29 mouse cellular contexts compared by ENCODE assay signal in the genomic region with DNA sequence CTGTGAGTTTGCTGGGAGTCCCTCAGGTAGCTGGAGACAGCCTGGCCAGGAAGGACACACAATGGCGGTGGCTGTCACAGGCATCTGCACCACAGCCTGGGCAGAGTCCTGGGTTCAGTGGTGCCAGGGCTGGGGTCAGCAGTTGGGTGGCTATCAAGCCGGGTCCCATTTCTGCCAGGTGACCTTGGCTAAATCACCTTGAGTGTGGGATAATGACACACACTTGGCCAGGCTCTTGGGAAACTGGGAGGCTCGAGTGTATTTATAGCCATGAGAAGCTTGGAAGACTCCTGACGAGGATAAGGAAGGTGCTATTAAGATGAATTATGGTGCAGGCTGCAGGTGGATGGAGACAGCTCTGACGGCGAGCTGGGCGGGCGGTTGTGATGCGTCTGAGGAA. TPM values are rescaled to one million over a fixed set of nuclear protein-coding genes. Genes with fewer than 3 reads are reported as not detected.
DNase-seq lines count a peak whose midpoint lies in the region; ATAC-seq and TF ChIP-seq lines count a peak whose summit lies in the region.
"Had no signal": no experiment of that assay in that cellular context is flagged by ENCODE, and none has a peak within 500 bp of the region (broad histone marks: within the 10 kb centered on the region; RNA-seq: fewer than 3 reads in every experiment).

No protein-coding gene starts in this region.

- peaks cover 6% of the 10 kb centered on the region; the same call in 1 of the 2 replicates for H3K27me3 ChIP-seq in E14TG2a.4 (ENCODE audit: insufficient read depth, low read length)
- H3K27me3 ChIP-seq in forebrain, embryonic 14.5 days (replicated peaks; ENCODE audit: control insufficient read depth, insufficient read depth, low read length): no peaks in the 10 kb centered on the region
- H3K27me3 ChIP-seq: embryonic facial prominence, embryonic 12.5 days; embryonic facial prominence, embryonic 15.5 days; hindbrain, embryonic 15.5 days; Patski had no signal

- H3K4me2 ChIP-seq in forebrain, embryonic 14.5 days (ENCODE audit: low read length): no peak overlapping the region
- H3K4me2 ChIP-seq: embryonic facial prominence, embryonic 12.5 days; embryonic facial prominence, embryonic 15.5 days; forebrain, embryonic 12.5 days; heart, embryonic 13.5 days; hindbrain, embryonic 12.5 days; hindbrain, embryonic 15.5 days had no signal

- H3K4me1 ChIP-seq in E14TG2a.4 (replicated peaks; ENCODE audit: low read depth, low read length): peaks cover 10% of the 10 kb centered on the region
- H3K4me1 ChIP-seq in lung, adult 2 months (ENCODE audit: control insufficient read depth, insufficient read depth, low read length): no peaks in the 10 kb centered on the region
- no peaks in the 10 kb centered on the region for H3K4me1 ChIP-seq in forebrain, embryonic 14.5 days (ENCODE audit: control insufficient read depth, insufficient read depth, low read length)
- H3K4me1 ChIP-seq: embryonic facial prominence, embryonic 12.5 days; embryonic facial prominence, embryonic 15.5 days; forebrain, embryonic 12.5 days; hindbrain, embryonic 12.5 days; hindbrain, embryonic 15.5 days had no signal

- H3K27ac ChIP-seq in forebrain, embryonic 14.5 days (ENCODE audit: low read depth, low read length): no peak overlapping the region
- H3K27ac ChIP-seq: embryonic facial prominence, embryonic 12.5 days; embryonic facial prominence, embryonic 15.5 days; forebrain, embryonic 12.5 days; heart, embryonic 13.5 days; hindbrain, embryonic 12.5 days; hindbrain, embryonic 15.5 days had no signal

- no peak for ATAC-seq in forebrain, embryonic 14.5 days
- ATAC-seq: CD4-positive, CD25-positive, alpha-beta regulatory T cell, adult 4 months; forebrain, embryonic 16.5 days; intestine, postnatal 0 days; Patski had no signal

- no peaks in the 10 kb centered on the region for H3K36me3 ChIP-seq in E14TG2a.4 (ENCODE audit: insufficient read depth, low read length)
- H3K36me3 ChIP-seq in forebrain, embryonic 14.5 days (ENCODE audit: control insufficient read depth, insufficient read depth, low read length): no peaks in the 10 kb centered on the region
- H3K36me3 ChIP-seq: embryonic facial prominence, embryonic 12.5 days; embryonic facial prominence, embryonic 15.5 days; forebrain, embryonic 12.5 days; heart, embryonic 13.5 days; hindbrain, embryonic 12.5 days; hindbrain, embryonic 15.5 days had no signal

- WGBS in lung, adult 2 months: 80% methylated on average over 9 of the region's 9 CpGs
- 88% methylated on average over 9 of the region's 9 CpGs for WGBS in forebrain, embryonic 14.5 days

- intact Hi-C loops in gastrocnemius, postnatal 36 days (cut with DNase I): no loop called here

- 0 out of 2 replicates have a peak overlapping the region, but pooled peaks have one; percentile 39 for H3K4me3 ChIP-seq in E14TG2a.4 (replicated peaks; ENCODE audit: low read length)
- H3K4me3 ChIP-seq in lung, adult 2 months (replicated peaks; ENCODE audit: extremely low read depth, low read depth, low read length): no peak overlapping the region
- no peak overlapping the region for H3K4me3 ChIP-seq in forebrain, embryonic 14.5 days (ENCODE audit: low read depth, low read length)
- H3K4me3 ChIP-seq: embryonic facial prominence, embryonic 12.5 days; embryonic facial prominence, embryonic 15.5 days; forebrain, embryonic 12.5 days; heart, embryonic 13.5 days; hindbrain, embryonic 12.5 days; hindbrain, embryonic 15.5 days had no signal

- no peak for TF ChIP-seq CTCF in E14TG2a.4 (conservative IDR thresholded peaks at IDR 0.05; ENCODE audit: low read length)
- no peak for TF ChIP-seq CTCF in lung, adult 2 months (IDR thresholded peaks at IDR 0.05; ENCODE audit: insufficient read depth, low read length)

- no peak overlapping the region for H3K9ac ChIP-seq in forebrain, embryonic 14.5 days (ENCODE audit: low read length)
- H3K9ac ChIP-seq: embryonic facial prominence, embryonic 12.5 days; embryonic facial prominence, embryonic 15.5 days; forebrain, embryonic 12.5 days; heart, embryonic 13.5 days; hindbrain, embryonic 12.5 days; hindbrain, embryonic 15.5 days had no signal

- TF ChIP-seq POLR2A in lung, adult 2 months (IDR thresholded peaks at IDR 0.05; ENCODE audit: borderline replicate concordance, extremely low read depth, low read depth, low read length): no peak

- peak; percentile 17 for DNase-seq in brain, adult 2 months (ENCODE audit: low read depth, low spot score)
- DNase-seq in gastrocnemius, postnatal 10 days: peak; percentile 24
- DNase-seq in gastrocnemius, postnatal 36 days: peak; percentile 40 to 45
- DNase-seq in lung, adult 2 months: no peak
- no peak for DNase-seq in ovary, postnatal 14 days (ENCODE audit: low spot score)
- no peak for DNase-seq in forebrain, embryonic 14.5 days (ENCODE audit: low spot score)
- DNase-seq in neural tube, embryonic 10.5 days (ENCODE audit: extremely low spot score, low spot score): no peak
- DNase-seq: adrenal gland, postnatal 10 days; adrenal gland, postnatal 36 days; cerebellum, adult 11 months; cerebellum, adult 2 months; cerebellum, adult 9-11 months; cerebellum, postnatal 25 days; heart, adult 18-20 months had no signal

- no peaks in the 10 kb centered on the region for H3K9me3 ChIP-seq in E14TG2a.4 (ENCODE audit: low read length)
- no peaks in the 10 kb centered on the region for H3K9me3 ChIP-seq in forebrain, embryonic 14.5 days (replicated peaks; ENCODE audit: control insufficient read depth, low read length)
- H3K9me3 ChIP-seq: embryonic facial prominence, embryonic 12.5 days; embryonic facial prominence, embryonic 15.5 days; forebrain, embryonic 12.5 days; heart, embryonic 13.5 days; hindbrain, embryonic 12.5 days; hindbrain, embryonic 15.5 days had no signal

RNA-seq across cellular contexts. Expression of gene Padi3, which starts 5.8 kb away (rescaled TPM):
- total RNA-seq in gastrocnemius, postnatal 10 days (2021): under 1 TPM; 0.65 to 0.75 TPM
- 1 to 10 TPM; 2.0 to 3.0 TPM for total RNA-seq in gastrocnemius, postnatal 36 days (2021)
- 0.21 and 0.34 TPM in 2 replicates for polyA plus RNA-seq in lung, adult 2 months (2012; rRNA removed)
- polyA plus RNA-seq in forebrain, embryonic 14.5 days (2014; fragmentation: Nextera tagmentation; extraction: Ambion mirVana): not detected in 2 replicates
- total RNA-seq: adrenal gland, adult 18-20 months; adrenal gland, postnatal 36 days had no signal
- polyA plus RNA-seq: cerebellum, adult 2 months; forebrain, embryonic 12.5 days; forebrain, embryonic 16.5 days; hindbrain, embryonic 15.5 days; intestine, embryonic 14.5 days; Patski had no signal

RNA-seq across cellular contexts. Expression of gene Padi4, which starts 30.6 kb away (rescaled TPM):
- total RNA-seq in gastrocnemius, postnatal 10 days (2021): under 1 TPM; 0.35 to 0.90 TPM
- under 1 TPM in 1 of 2 experiments, not detected in 1; 0.15 TPM for total RNA-seq in gastrocnemius, postnatal 36 days (2021)
- 4.5 and 9.4 TPM in 2 replicates for polyA plus RNA-seq in lung, adult 2 months (2012; rRNA removed)
- not detected in 2 replicates for polyA plus RNA-seq in forebrain, embryonic 14.5 days (2014; fragmentation: Nextera tagmentation; extraction: Ambion mirVana)
- polyA plus RNA-seq: embryonic facial prominence, embryonic 12.5 days had no signal

RNA-seq across cellular contexts. Expression of gene Padi1, which starts 41.0 kb away (rescaled TPM):
- under 1 TPM in 1 of 2 experiments, not detected in 1; 0.09 TPM for total RNA-seq in gastrocnemius, postnatal 10 days (2021)
- total RNA-seq in gastrocnemius, postnatal 36 days (2021): under 1 TPM; 0.07 to 0.08 TPM
- 0.36 and 1.9 TPM in 2 replicates for polyA plus RNA-seq in lung, adult 2 months (2012; rRNA removed)
- 0.05 TPM in 1 of 2 replicates, not detected in the other for polyA plus RNA-seq in forebrain, embryonic 14.5 days (2014; fragmentation: Nextera tagmentation; extraction: Ambion mirVana)
- total RNA-seq: adrenal gland, adult 18-20 months; adrenal gland, postnatal 10 days; adrenal gland, postnatal 36 days; common myeloid progenitor, adult 5-6 weeks; heart, postnatal 25 days had no signal
- polyA plus RNA-seq: forebrain, embryonic 16.5 days had no signal

Comparison
In these comparisons a context has a peak if more than half of its experiments do, and no peak if none do; other contexts are left out.
1. DNase-seq: peak in brain, adult 2 months (single experiment), gastrocnemius, postnatal 10 days (single experiment) and gastrocnemius, postnatal 36 days (2 of 2); none in lung, adult 2 months (single experiment), ovary, postnatal 14 days (single experiment), forebrain, embryonic 14.5 days (single experiment) and neural tube, embryonic 10.5 days (single experiment).